Mouse (Mus musculus): Measurements from ENCODE around the gene Xrra1. TPM values are rescaled to one million over a fixed set of nuclear protein-coding genes. Genes with fewer than 3 reads are reported as not detected.

Xrra1 gene
- polyA plus RNA-seq, 1 experiment from 2014 or later = 0.36 TPM

GRCm38 (mm10) chr7:99966011-99966721 lies 107.2 kb downstream of the Xrra1 start:
- Histone ChIP-seq H3K36me3 (ENCODE audit: control insufficient read depth, insufficient read depth, low read length) (no peaks in the 10 kb centered on the region), H3K9ac (ENCODE audit: low read length) (no peak overlapping the region), H3K27me3 (ENCODE audit: control insufficient read depth, insufficient read depth, low read length) (no peaks in the 10 kb centered on the region), H3K4me3 (ENCODE audit: low read depth, low read length) (no peak overlapping the region), H3K4me1 (ENCODE audit: control insufficient read depth, insufficient read depth, low read length) (peaks cover 13% of the 10 kb centered on the region), H3K4me2 (ENCODE audit: low read depth, severe bottlenecking) (no peak overlapping the region), H3K27ac (replicated peaks; ENCODE audit: low read depth, low read length) (no peak overlapping the region), H3K9me3 (ENCODE audit: control insufficient read depth, low read length) (no peaks in the 10 kb centered on the region)
- DNase-seq (ENCODE audit: low spot score) = no peak
- WGBS = 57% methylated on average over 9 of the region's 9 CpGs
- no peak for ATAC-seq (ENCODE audit: insufficient number of reproducible peaks, low FRiP score, low TSS enrichment, low read depth)

Other genes starting within 250 kb of the Xrra1 start
- 0.12 and 0.13 TPM in 2 replicates for gene Tpbgl, start 232.0 kb upstream of the Xrra1 start, polyA plus RNA-seq (2014; fragmentation: Nextera tagmentation; extraction: Ambion mirVana)
- gene Slco2b1, start 147.8 kb upstream of the Xrra1 start, polyA plus RNA-seq (2014; fragmentation: Nextera tagmentation; extraction: Ambion mirVana) = 0.72 and 0.79 TPM in 2 replicates
- not detected in 2 replicates for gene Olfr520, start 128.8 kb upstream of the Xrra1 start, polyA plus RNA-seq (2014; fragmentation: Nextera tagmentation; extraction: Ambion mirVana)
- not detected in 2 replicates for gene Olfr521, start 95.6 kb upstream of the Xrra1 start, polyA plus RNA-seq (2014; fragmentation: Nextera tagmentation; extraction: Ambion mirVana)
- gene Neu3, start 30.7 kb upstream of the Xrra1 start, polyA plus RNA-seq (2014; fragmentation: Nextera tagmentation; extraction: Ambion mirVana) = 1.1 and 1.6 TPM in 2 replicates
- gene Spcs2, start 4.3 kb downstream of the Xrra1 start, polyA plus RNA-seq (2014; fragmentation: Nextera tagmentation; extraction: Ambion mirVana) = 345 and 352 TPM in 2 replicates
- gene Rnf169, start 121.3 kb downstream of the Xrra1 start, polyA plus RNA-seq (2014; fragmentation: Nextera tagmentation; extraction: Ambion mirVana) = 7.2 and 7.9 TPM in 2 replicates
- 1.2 and 1.4 TPM in 2 replicates for gene Chrdl2, start 147.1 kb downstream of the Xrra1 start, polyA plus RNA-seq (2014; fragmentation: Nextera tagmentation; extraction: Ambion mirVana)